ENCODE assay signal across 35 mouse cellular contexts in the genomic region with DNA sequence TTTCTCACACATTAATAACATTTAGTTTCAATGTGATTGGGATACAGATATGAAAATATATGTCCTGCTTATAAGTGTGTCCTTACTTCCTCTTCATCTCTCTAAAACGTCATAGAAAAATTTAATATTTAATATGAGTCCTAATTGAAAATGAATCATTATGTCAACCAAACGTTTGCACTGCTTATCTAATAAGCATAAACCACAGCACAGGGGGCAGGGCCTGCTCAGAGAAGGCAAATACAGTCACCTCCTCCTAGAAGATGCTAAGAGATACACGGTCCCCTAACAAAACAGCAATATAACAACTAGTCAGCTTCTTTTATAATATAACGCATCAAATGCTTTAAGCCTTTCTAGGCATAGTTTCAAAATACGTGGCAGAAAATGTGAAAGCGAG.
"Had no signal": no experiment of that assay in that cellular context is flagged by ENCODE, and none has a peak within 500 bp of the region (broad histone marks: within the 10 kb centered on the region; RNA-seq: fewer than 3 reads in every experiment).

No protein-coding gene starts in this region.

- H3K36me3 ChIP-seq: hindbrain, embryonic 10.5 days; hindbrain, embryonic 12.5 days; hindbrain, embryonic 15.5 days; intestine, embryonic 15.5 days; kidney, embryonic 15.5 days had no signal

- H3K27me3 ChIP-seq: heart, embryonic 12.5 days; heart, embryonic 13.5 days; heart, embryonic 15.5 days; hindbrain, embryonic 12.5 days; hindbrain, embryonic 13.5 days; hindbrain, embryonic 15.5 days; intestine, embryonic 15.5 days; kidney, embryonic 15.5 days had no signal

- H3K9me3 ChIP-seq: heart, embryonic 10.5 days; heart, embryonic 12.5 days; heart, embryonic 13.5 days; heart, embryonic 15.5 days; hindbrain, embryonic 10.5 days; hindbrain, embryonic 12.5 days; hindbrain, embryonic 13.5 days; hindbrain, embryonic 15.5 days; intestine, embryonic 15.5 days; kidney, embryonic 15.5 days had no signal

- H3K4me3 ChIP-seq: heart, embryonic 10.5 days; heart, embryonic 12.5 days; heart, embryonic 13.5 days; heart, embryonic 15.5 days; hindbrain, embryonic 10.5 days; hindbrain, embryonic 12.5 days; hindbrain, embryonic 13.5 days; hindbrain, embryonic 15.5 days; intestine, embryonic 15.5 days; kidney, embryonic 15.5 days; layer of hippocampus, adult 2 months had no signal

- H3K4me2 ChIP-seq: heart, embryonic 11.5 days; heart, embryonic 12.5 days; heart, embryonic 13.5 days; heart, embryonic 15.5 days; hindbrain, embryonic 12.5 days; hindbrain, embryonic 13.5 days; hindbrain, embryonic 14.5 days; hindbrain, embryonic 15.5 days; intestine, embryonic 15.5 days; kidney, embryonic 15.5 days had no signal

- DNase-seq: heart, postnatal 10 days; heart, postnatal 14 days; heart, postnatal 36 days; heart, postnatal 4 days; kidney, adult 11 months; kidney, adult 18-20 months; kidney, adult 2 months; kidney, adult 8-10 months; kidney, adult 9 months; kidney, postnatal 10 days; kidney, postnatal 14 days; kidney, postnatal 25 days; kidney, postnatal 36 days; kidney, postnatal 4 days; layer of hippocampus, adult 9-11 months; layer of hippocampus, postnatal 36 days had no signal

- H3K4me1 ChIP-seq: heart, embryonic 10.5 days; heart, embryonic 12.5 days; heart, embryonic 13.5 days; heart, embryonic 15.5 days; hindbrain, embryonic 10.5 days; hindbrain, embryonic 12.5 days; hindbrain, embryonic 13.5 days; hindbrain, embryonic 15.5 days; intestine, embryonic 15.5 days; kidney, embryonic 15.5 days had no signal

- ATAC-seq: hindbrain, embryonic 16.5 days; hindbrain, postnatal 0 days; inflammation-experienced regulatory T-cells, adult 6 months; intestine, embryonic 15.5 days; intestine, embryonic 16.5 days; intestine, postnatal 0 days had no signal

- H3K27ac ChIP-seq: heart, embryonic 10.5 days; heart, embryonic 13.5 days; heart, embryonic 15.5 days; hindbrain, embryonic 10.5 days; hindbrain, embryonic 12.5 days; hindbrain, embryonic 13.5 days; hindbrain, embryonic 14.5 days; hindbrain, embryonic 15.5 days; hindbrain, postnatal 0 days; intestine, embryonic 15.5 days; kidney, embryonic 15.5 days; kidney, postnatal 0 days; layer of hippocampus, adult 2 months had no signal

- H3K9ac ChIP-seq: heart, embryonic 12.5 days; heart, embryonic 13.5 days; heart, embryonic 15.5 days; hindbrain, embryonic 12.5 days; hindbrain, embryonic 13.5 days; hindbrain, embryonic 14.5 days; hindbrain, embryonic 15.5 days; intestine, embryonic 15.5 days; kidney, embryonic 15.5 days had no signal
